Mouse (Mus musculus) left cerebral cortex, postnatal 10 days (tissue): ENCODE data around the gene Prkcq. TPM values are rescaled to one million over a fixed set of nuclear protein-coding genes. Genes with fewer than 3 reads are reported as not detected.

Experiments
- DNase-seq, 2 experiments: peaks; one replicate each; pipeline ENCODE4 v3.0.0; 2021 to 2022; ENCODE audit warnings: low spot score in 2 of 2, mixed read lengths in 1 of 2; ENCODE audit errors: extremely low spot score in 1 of 2
- intact Hi-C: fragments of 180-260 bp; cut with DNase I; formaldehyde crosslinking; loops from one replicate; pipeline ENCODE4 v1.15.1; 2025
- total RNA-seq, 2 experiments: library from RNA; stranded (reverse); gene quantifications; 2 replicates each; pipeline ENCODE4 v1.2.3; 2021

The Prkcq gene
- total RNA-seq, 2 experiments from 2014 or later = 8.4 to 9.5 TPM

DNA sequence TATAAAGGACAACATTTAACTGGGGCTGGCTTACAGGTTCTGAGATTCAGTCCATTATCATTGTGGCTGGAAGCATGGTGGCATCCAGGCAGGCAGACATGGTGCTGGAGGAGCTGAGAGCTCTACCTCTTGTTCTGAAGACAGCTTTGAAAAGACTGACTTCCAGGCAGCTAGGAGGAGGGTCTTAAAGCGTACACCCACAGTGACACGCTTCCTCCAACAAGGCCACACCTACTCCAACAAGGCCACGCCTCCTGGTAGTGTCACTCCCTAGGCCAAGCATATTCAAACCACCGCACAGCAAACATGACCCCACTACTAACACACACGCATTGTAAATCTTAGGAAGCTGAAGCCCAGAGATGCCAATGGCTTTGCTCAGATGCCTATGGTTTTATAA, 87.5 kb downstream of the Prkcq start:
- intact Hi-C loops = no loop called here
- DNase-seq = no peak

DNA sequence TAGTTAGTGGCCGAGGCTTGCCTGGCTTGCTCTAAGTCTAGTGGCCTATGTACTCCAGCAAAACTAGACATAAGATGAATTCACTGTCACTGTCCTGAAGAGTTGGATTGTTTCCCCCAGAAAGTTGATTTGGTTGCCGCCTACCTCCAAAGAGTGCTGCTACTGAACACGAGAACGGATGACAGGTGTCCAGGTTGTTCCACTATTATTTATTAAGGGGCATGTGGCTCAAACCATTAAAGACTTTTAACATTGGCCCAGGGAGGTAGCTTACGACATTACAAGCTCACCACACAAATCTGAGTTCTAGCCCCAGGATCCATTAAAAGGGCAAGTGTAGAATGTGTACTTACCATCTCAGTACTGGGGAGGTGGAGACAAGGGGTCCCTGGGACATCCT, 92.9 kb downstream of the Prkcq start:
- no peak for DNase-seq
- intact Hi-C loops = no loop called here

DNA sequence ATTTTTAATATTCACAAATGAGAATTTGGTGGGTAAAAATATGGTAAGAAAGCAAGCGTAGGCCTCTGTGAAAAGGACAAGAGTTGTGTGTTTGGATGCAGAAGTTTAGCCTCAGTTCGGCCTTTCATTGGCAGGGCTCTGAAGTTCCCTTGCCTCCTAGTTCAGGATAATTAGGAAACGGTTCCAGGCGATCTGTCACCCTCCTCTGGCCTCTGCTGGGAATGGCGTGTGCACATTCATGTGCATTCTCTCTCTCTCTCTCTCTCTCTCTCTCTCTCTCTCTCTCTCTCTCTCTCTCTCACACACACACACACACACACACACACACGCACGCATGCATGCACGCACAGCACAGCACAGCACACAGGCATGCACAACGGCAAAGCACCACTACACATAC, 93.5 kb downstream of the Prkcq start:
- intact Hi-C loops = no loop called here
- DNase-seq = no peak

DNA sequence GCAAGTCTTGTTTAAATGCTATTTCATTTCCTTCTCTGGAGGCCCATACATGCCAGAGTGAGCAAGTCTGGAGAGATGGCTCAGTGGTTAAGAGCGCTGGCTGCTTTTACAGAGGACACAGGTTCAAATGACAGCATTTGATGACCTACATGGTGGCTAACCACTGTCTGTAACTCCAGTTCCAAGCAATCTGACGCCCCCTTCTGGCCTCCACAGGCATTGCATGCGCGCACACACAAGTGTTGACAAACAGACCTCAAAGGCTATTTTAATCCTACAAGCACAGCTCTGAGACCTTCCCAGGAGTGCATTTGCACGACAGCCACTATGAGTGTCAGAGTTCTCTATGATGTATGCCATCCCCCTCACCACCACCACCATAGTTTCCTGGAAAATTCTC, 94.4 kb downstream of the Prkcq start:
- intact Hi-C loops = no loop called here
- DNase-seq = peak in 1 of 2 experiments; percentile 26

DNA sequence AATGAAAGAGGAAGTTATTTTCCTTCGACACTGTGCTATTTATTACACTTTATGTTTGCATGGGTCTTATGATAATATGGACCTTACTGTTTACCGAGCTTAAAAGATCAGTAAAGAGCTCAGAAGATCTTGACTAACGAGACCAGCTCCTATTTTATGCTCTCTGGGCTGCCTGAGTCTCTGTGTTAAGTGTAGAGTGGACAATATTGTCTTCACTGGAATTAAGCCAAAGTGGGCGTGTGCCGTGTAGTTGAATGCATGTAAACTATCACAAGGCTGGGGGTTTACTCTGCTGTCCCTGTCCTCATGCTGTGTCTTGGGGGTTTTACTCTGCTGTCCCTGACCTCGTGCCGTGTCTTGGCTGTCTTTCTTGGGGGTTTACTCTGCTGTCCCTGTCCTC, 107.1 kb downstream of the Prkcq start:
- no peak for DNase-seq
- intact Hi-C loops = no loop called here

DNA sequence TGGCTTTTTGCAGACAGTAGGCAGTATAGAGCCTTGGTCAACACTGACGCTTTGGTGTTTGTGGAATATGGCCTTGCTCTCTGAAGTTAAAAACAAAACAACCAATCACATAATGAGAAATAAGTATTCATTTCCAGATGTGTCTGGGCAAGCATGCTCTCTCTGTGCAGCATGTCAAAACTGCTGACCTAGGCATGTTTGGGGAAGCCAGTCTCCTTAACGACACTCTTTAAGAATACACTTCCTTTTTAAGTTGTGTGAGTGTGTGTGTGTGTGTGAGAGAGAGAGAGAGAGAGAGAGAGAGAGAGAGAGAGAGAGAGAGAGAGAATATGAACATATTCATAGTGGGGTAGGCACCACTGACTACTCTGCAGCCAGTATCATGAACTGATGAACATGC, 108.3 kb downstream of the Prkcq start:
- intact Hi-C loops = loop anchor here (10.0 kb wide), 1 partner anchor 165 kb away; no protein-coding TSS in a partner anchor
- DNase-seq = no peak

DNA sequence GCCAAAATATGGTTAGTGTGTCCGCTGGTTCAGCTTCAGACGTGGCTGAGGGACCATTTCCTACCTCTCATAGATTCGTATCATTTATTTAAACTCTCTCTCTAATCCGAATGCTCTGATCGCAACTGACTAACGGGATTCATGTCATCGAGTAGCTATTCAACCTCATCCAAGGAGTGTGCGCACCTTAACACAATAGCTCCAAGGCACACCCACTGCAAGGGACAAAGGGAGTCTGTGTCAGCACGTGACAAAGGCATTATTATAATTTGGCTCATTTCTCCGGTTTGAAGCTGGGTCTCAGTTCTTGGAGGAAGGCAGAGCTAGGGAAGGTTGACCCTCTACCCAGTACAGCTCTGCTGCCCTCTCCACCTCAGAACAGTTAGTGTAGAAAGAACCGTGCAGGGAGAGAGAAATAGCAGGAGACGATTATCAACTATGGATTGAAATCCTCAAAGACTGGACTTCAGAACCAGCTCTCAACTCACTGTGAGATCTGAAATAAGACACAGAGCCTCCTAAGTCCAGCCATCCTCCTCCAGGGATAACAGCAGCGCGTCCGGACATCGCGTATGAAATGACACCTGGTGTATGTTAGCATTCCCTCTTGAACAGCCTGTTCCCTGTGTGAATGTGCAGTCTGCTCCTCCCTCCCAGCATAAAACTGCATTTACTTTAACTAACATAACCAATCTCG, 116.1 kb downstream of the Prkcq start:
- intact Hi-C loops = loop anchor here (10.0 kb wide), 1 partner anchor 173 kb away; no protein-coding TSS in a partner anchor
- no peak for DNase-seq

DNA sequence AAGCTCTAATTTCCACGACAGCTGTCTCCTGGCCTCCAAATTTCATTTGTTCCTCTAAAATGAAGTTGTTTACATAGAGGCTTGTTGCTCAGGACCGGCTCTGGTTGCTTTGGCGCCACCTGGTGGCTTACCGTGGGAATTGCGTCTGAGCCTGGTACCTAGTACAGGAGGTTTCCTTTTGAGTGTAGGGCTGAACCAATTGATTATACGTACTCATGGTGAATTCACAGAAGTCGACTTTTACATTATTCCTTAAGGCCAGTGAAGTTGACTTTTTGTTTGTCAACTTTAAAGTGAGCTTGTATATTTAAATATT, 116.6 kb downstream of the Prkcq start:
- peak; percentile 81 to 85 for DNase-seq
- intact Hi-C loops = loop anchor here (10.0 kb wide), 1 partner anchor 174 kb away; no protein-coding TSS in a partner anchor

DNA sequence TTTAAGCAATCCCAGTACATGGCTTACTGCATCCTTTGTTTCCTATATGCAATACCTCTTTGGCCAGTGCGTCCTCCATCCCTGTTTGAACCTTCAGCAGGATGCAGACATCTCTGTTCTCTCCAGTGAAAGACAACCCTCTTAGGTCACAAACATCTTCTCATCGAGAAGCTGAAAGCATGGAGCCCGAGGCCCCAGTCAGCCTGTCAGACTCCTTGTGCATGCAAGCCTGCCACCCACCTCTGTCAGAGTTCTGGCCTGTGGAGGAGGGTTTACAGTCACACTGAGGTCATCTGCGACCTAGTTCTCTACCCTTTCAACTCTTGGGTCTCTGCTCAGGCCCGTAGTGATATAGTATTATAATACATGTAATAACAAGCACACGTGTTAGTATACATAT, 119.0 kb downstream of the Prkcq start:
- intact Hi-C loops = no loop called here
- DNase-seq = no peak

DNA sequence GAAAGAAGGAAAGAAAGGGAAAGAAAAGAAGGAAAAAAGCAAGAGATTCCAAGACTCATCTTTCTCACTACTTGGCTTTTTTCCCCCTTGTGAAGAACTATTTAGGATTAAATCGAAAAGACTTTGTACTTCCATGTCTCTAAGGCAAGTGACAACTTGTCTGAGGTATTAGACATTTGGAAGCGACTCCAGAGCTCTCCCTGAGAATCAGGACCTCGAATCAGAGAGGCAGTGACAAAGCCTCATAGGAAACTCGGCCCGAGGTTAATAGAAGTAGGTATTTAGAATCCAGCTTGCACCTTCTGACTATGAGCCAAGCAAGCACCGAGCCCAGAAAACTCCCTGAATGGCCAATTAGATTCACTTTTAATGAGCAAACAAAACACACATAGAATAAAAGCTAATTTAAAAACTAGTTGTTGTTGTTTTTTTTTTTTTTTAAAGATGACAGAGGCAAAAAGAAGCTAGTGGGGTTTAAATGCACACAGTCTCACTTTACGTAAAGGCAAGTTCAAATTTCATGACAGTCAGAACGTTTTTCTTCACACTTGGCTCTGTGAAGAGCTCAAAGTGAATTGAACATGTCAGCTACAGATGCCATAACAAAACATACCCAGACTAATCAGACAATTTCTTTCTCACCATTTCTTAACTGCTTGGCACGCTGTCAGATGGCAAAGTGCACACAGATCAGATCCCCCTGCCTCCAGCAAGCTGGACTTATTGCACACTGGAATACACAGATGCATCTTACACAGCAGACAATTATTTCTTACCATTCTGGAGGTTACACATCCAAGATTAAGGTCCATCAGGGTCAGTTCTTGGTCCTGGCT, 119.9 kb downstream of the Prkcq start:
- DNase-seq = no peak
- intact Hi-C loops = no loop called here

DNA sequence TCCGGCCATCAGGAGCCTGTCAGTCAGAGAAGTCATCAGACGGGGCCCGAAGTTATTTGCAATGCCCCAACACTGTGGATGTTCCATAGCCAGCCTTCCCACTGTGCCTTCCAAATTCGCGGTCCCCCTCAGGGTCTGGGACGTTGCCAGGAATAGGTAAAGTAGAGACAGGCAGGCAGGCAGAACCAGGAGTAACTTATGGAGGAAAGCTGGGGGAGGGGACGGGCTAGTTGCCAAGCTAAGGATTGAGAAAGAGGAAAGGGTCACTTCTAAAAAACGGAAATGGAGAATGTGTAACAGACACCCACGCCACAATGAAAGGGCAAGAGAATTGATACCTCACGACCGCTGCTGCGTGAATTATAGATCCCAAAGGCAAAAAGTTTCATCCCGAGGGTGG, 121.2 kb downstream of the Prkcq start:
- DNase-seq = no peak
- intact Hi-C loops = no loop called here

DNA sequence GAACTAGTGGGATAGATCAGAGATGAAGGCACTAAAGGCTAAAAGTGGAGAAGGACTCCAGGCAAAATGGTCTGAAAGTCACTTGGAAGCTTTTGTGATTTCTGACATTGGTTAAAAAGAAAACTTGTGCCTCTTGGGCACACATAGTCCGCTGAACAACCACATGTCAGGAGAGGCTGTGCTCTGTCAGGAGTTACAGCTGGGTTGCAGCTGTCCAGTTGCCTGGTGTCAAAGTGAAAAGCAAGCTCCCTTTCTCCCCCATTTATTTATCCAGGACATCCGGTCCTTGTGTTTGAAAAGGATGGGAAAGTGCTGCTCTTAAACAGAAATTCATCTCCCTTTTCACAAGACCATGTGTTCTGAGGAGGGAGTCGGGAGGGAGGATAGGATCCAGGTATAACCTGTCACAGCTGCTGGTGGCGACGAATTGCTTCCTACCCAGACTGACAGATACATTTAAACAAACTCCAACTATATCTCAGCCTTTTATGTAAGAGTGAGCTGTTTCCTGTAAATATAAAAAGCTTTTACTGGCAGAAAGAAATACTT, 122.8 kb downstream of the Prkcq start:
- intact Hi-C loops = no loop called here
- DNase-seq = no peak

DNA sequence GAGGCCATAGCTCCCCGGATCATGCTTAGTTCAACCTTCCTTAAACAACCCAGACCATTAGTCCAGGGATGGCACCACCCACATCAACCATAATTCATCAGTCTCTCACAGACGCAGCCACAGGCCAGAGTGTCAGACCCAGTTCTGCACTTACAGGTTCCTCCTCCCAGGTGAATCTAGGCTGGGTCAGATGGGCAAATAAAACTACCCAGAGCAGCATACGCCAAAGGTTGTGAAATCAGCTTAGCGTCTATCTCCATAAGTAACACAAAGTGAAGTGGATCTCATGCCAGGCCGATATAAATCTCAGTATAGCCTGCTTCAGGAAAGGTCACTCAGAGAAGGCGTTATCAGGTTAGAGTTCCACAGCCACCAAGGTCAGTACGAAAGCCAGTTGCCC, 126.9 kb downstream of the Prkcq start:
- intact Hi-C loops = no loop called here
- DNase-seq = no peak

DNA sequence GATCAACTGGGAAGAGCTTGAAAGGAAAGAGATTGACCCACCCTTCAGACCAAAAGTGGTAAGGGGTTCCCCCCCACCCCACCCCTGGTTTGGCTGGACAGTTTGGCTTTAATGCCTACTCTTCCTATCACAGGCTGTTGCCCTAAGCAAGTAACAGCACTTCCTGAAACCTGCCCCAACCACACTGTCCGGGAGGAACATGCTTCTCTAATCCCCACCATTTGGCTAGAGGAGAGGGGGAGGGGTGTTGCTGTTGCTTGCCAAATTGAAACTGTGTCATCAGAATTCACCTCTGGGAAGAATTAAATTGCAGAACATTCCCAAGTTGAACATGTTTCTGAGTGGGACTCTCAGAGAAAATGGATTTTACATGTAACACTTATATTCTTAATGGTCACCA, 127.5 kb downstream of the Prkcq start:
- intact Hi-C loops = no loop called here
- DNase-seq = no peak

DNA sequence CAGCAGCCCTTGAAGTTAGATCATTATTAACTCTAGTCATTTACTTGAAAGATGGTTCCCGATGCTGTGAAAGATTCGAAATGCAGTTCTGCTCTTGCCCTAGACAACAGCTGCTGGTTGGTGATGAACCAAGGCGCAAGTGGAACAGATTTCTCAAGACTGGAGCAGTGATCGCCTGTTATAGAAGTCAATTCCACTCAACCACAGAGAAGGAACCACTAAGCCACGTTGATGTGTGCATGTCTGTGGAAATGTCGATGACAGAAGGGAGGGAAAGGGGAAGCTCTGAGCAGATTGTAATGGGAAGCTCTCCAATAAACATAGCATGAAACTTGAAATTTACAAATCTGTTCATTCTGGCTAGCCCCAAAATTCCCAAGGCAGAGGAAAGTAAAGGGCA, 128.5 kb downstream of the Prkcq start:
- intact Hi-C loops = no loop called here
- no peak for DNase-seq

DNA sequence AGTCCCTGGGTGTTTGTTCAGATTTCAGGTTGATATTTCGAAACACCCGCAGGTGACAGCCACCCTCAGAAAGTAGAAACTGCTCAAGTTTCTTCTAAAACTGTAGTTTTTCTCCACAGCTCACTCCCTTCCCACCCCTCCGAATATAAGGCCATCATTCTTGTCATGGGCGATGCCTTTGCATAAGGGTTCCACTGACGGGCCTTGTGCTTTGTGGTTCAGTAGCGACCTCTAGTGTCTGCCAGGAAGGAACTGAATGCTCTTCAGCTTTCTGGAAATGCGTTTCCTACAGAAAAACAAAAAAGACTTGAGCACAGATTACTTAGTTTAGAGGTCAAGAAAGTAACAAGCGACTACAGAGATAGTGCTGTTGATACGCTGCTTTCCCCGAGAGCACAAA, 148.3 kb downstream of the Prkcq start:
- intact Hi-C loops = loop anchor here (10.0 kb wide), 1 partner anchor 945 kb away; the partner anchor contains the start of gene Sfmbt2
- DNase-seq = peak; percentile 39 to 45

DNA sequence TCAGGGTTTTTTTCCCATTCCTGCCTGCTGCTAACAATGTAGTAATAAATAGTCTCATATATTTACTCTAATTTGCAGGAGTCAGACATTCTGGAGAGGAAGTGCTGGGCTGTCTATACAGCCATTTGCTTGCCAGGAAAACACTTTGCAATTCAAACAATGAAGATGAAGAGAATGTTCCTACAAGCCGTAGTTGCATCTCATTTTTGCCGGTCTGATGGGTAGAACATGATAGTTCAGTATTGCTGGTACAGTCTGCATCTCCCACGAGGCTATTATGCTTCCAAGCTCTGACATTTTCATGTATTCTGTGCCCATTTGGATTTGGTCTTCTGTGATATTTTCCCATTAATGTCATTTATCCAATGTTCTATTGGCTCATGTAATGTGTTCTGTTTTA, 150.5 kb downstream of the Prkcq start:
- no peak for DNase-seq
- intact Hi-C loops = loop anchor here (10.0 kb wide), 1 partner anchor 948 kb away; the partner anchor contains the start of gene Sfmbt2

DNA sequence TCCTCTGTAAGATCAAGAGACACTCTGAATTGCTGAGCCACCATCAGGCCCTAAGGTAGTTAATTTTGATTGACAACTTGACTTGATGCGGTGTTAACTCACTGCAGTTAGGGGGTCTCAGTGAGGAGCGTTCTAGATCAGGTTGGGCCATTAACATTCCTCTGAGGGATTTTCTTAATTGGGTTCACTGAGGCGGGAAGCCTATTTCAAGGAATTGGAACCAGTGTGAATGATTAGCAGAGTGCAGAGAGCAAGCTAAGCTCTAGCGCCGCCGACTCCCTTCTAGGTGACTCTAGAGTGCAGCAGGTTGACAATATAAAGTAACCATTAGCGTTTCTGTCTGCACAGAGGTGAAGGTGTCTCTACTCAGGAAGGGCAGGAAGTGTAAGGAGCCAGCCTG, 155.4 kb downstream of the Prkcq start:
- no peak for DNase-seq
- intact Hi-C loops = loop anchor here (10.0 kb wide), 1 partner anchor 952 kb away; the partner anchor contains the start of gene Sfmbt2

DNA sequence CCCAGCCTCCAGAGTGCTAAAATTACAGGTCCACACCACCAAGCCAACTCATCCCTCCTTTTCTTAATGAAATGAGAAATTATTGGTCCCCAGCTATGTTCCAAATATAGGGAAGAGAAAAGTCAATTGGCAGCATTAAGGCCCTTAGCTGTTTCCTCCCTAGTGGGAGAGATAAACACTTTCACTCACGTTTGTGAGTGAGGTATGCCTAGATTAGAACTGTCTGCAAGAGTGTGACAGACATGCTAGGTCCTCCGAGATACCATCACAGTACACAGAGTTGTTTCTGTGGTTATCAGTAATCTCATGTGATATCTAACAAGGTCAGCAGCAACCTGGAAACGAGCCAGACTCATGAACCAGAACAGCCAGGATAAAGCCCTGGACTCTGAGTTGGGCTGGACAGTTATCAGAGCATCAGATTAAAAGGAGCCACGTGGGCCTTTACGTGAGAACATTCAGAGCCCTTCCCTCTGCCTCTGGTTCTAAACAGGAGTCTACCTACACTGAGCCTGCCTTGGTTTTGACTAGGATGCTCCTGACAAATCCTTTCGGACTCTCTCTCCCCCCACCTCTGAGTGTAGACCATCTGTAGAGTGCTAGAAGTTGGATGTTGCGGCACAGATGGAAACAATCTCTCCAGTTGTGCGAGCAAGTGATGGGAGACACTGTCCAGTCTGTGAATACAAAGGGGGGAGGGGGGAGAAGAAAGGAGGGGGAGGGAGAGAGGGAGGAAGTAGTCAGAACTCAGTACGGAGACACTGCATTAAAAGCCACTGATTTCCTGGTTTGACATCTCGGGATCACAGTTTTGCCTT, 157.7 kb downstream of the Prkcq start:
- intact Hi-C loops = loop anchor here (2.0 to 10.0 kb wide), 3 partner anchors 171 to 955 kb away; partner anchors contain the start of gene Sfmbt2

More for the DNA sequence above, 157.7 kb downstream of the Prkcq start:
- no peak for DNase-seq
